Mouse (Mus musculus) left cerebral cortex, postnatal 4 days (tissue): ENCODE results near the gene Cbx1. TPM values are rescaled to one million over a fixed set of nuclear protein-coding genes. Genes with fewer than 3 reads are reported as not detected.
A peak's percentile ranks its signal among the peaks of the same experiment; 100 is the strongest.

ENCODE experiments used
- DNase-seq: peaks from one replicate; pipeline ENCODE4 v3.0.0-alpha.2; 2022
- intact Hi-C: fragments of 180-260 bp; cut with DNase I; formaldehyde crosslinking; loops from one replicate; pipeline ENCODE4 v1.15.1; 2025
- total RNA-seq, 2 experiments: library from RNA; stranded (reverse); gene quantifications; 2 replicates each; pipeline ENCODE4 v1.2.3; 2021

Gene Cbx1
- total RNA-seq, result 10 to 100 TPM; 79.3 to 79.5 TPM

- intact Hi-C loops, result loop anchor here (5.0 kb wide), 1 partner anchor 73 kb away; no protein-coding TSS in a partner anchor
- peak; percentile 93 for DNase-seq
Measured at GRCm38 (mm10) chr11:96788871-96789795, at the start of gene Cbx1. TSS of gene Cbx1 (plus strand) at chr11:96789127.

- intact Hi-C loops, result no loop called here
- no peak for DNase-seq
Measured at GRCm38 (mm10) chr11:96740796-96741195, 48.1 kb upstream of the Cbx1 start.

- no peak for DNase-seq
- intact Hi-C loops, result no loop called here
Measured at GRCm38 (mm10) chr11:96741995-96742394, 46.9 kb upstream of the Cbx1 start.

GRCm38 (mm10) chr11:96743000-96743399 is 45.9 kb upstream of the Cbx1 start:
- intact Hi-C loops, result no loop called here
- no peak for DNase-seq

- intact Hi-C loops, result no loop called here
- DNase-seq, result no peak
Measured at GRCm38 (mm10) chr11:96743891-96744290, 45.0 kb upstream of the Cbx1 start.

- intact Hi-C loops, result no loop called here
- no peak for DNase-seq
Measured at GRCm38 (mm10) chr11:96746648-96747047, 42.3 kb upstream of the Cbx1 start.

- intact Hi-C loops, result no loop called here
- DNase-seq, result no peak
Measured at GRCm38 (mm10) chr11:96747555-96747954, 41.4 kb upstream of the Cbx1 start.

- intact Hi-C loops, result no loop called here
Measured at GRCm38 (mm10) chr11:96755298-96755697, 33.6 kb upstream of the Cbx1 start.

GRCm38 (mm10) chr11:96757421-96757820 is 31.5 kb upstream of the Cbx1 start:
- intact Hi-C loops, result no loop called here

More at GRCm38 (mm10) chr11:96755298-96755697, 33.6 kb upstream of the Cbx1 start:
- no peak for DNase-seq

GRCm38 (mm10) chr11:96758402-96758801 is 30.5 kb upstream of the Cbx1 start:
- no peak for DNase-seq
- intact Hi-C loops, result no loop called here

More at GRCm38 (mm10) chr11:96757421-96757820, 31.5 kb upstream of the Cbx1 start:
- DNase-seq, result no peak

- peak; percentile 36 for DNase-seq
- intact Hi-C loops, result no loop called here
Measured at GRCm38 (mm10) chr11:96760042-96760441, 28.9 kb upstream of the Cbx1 start.

- DNase-seq, result no peak
- intact Hi-C loops, result no loop called here
Measured at GRCm38 (mm10) chr11:96761984-96762383, 26.9 kb upstream of the Cbx1 start.

- DNase-seq, result peak; percentile 94
- intact Hi-C loops, result no loop called here
Measured at GRCm38 (mm10) chr11:96762742-96763470, 26.0 kb upstream of the Cbx1 start.

GRCm38 (mm10) chr11:96764511-96765350 is 24.2 kb upstream of the Cbx1 start:
- no peak for DNase-seq
- intact Hi-C loops, result no loop called here

- intact Hi-C loops, result no loop called here
Measured at GRCm38 (mm10) chr11:96765645-96766044, 23.3 kb upstream of the Cbx1 start.

GRCm38 (mm10) chr11:96766555-96766954 is 22.4 kb upstream of the Cbx1 start:
- intact Hi-C loops, result no loop called here
- no peak for DNase-seq

More at GRCm38 (mm10) chr11:96765645-96766044, 23.3 kb upstream of the Cbx1 start:
- DNase-seq, result no peak

- DNase-seq, result peak; percentile 54
- intact Hi-C loops, result no loop called here
Measured at GRCm38 (mm10) chr11:96767096-96767495, 21.8 kb upstream of the Cbx1 start.

- DNase-seq, result no peak
- intact Hi-C loops, result no loop called here
Measured at GRCm38 (mm10) chr11:96768240-96768639, 20.7 kb upstream of the Cbx1 start.

GRCm38 (mm10) chr11:96771274-96771975 is 17.5 kb upstream of the Cbx1 start:
- no peak for DNase-seq
- intact Hi-C loops, result no loop called here

GRCm38 (mm10) chr11:96772413-96772812 is 16.5 kb upstream of the Cbx1 start:
- DNase-seq, result no peak
- intact Hi-C loops, result no loop called here
